Mouse (Mus musculus): ENCODE data around the gene Snx3. TPM values are rescaled to one million over a fixed set of nuclear protein-coding genes. Genes with fewer than 3 reads are reported as not detected.
A peak's percentile ranks its signal among the peaks of the same experiment; 100 is the strongest.

The Snx3 gene
- 100 to 1,000 TPM; 171 to 175 TPM for total RNA-seq (2021)
- long read RNA-seq, experiment 1, transcript Snx3-201 (4 exons, 1,401 nt): major isoform, 262 of 270 reads
- long read RNA-seq, experiment 1, partial matches to known transcripts: 2 of 270 reads
- long read RNA-seq, experiment 1, other reads (novel, unspliced or antisense): 5 of 270 reads
- long read RNA-seq, experiment 2, transcript Snx3-201 (4 exons, 1,401 nt): major isoform, 174 of 178 reads
- long read RNA-seq, experiment 2, partial matches to known transcripts: 0 of 178 reads
- long read RNA-seq, experiment 2, other reads (novel, unspliced or antisense): 4 of 178 reads

DNA sequence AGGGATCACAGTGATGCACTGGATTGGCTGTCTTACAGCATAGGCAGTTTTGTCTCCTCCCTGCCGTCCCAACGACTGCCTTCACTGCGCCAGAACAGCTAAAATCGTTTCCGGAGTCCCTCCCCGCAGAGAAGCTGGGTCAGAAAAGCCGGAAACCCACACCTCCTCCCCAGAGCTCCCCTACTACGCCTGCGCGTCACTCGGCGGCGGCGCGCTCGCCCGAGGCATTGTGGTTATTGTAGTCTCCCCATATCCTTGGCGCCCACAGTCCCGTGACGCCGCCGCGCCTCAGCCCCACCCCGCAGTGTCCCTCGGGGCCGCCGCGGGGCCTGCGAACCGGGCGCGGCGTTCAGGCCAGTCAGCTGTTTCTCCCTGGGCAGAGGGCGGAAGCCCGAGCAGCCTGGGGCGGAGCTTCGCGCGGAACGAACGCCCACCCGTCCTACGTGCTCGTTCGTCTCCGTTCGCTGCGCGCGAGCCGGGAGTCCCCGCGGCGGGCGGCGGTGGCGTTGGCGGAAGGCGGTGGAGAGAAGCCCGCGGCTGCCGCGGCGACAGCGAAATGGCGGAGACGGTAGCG is at the start of gene Snx3:
Gene Snx3, plus strand, starts transcription at position 256 of the 574 bp plus-strand sequence.
- peak; percentile 97 for DNase-seq (ENCODE audit: low spot score)

GRCm38 (mm10) chr10:42454266-42454665 is 47.6 kb upstream of the Snx3 start:
- DNase-seq (ENCODE audit: low spot score): no peak

GRCm38 (mm10) chr10:42454690-42455089 is 47.1 kb upstream of the Snx3 start:
- no peak for DNase-seq (ENCODE audit: low spot score)

- no peak for DNase-seq (ENCODE audit: low spot score)
Observed at GRCm38 (mm10) chr10:42455981-42456380, 45.8 kb upstream of the Snx3 start.

DNA sequence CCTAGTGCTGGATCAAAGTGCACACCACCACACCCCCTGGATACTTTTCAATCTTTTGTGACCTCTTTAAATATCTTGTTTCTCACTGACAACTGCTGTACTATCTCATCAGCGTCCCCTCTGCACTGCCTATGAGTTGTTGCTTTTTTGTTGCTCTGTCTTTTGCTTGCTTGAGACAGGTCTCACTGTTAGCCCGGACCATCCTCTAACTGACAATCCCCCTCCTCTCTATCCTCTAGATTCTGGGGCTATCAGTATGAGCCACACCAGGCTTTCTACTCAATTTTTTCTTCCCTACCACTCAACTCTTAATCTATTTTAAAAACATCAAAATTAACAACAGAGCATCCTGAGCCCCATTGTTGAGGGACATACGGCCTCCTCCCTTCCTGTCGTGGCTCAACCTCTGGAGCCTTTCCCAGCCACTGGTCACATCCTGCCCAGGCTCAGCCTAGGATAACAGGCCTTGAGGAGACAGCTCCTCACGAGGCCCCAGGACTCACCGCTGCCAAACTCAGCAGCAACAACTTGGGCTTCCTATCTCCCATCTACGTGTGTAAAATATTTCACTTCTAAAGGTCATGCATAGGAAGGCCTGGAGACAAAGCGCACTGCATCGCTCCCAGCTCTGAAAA is 44.2 kb upstream of the Snx3 start:
- peak; percentile 28 for DNase-seq (ENCODE audit: low spot score)

GRCm38 (mm10) chr10:42464224-42464623 is 37.6 kb upstream of the Snx3 start:
- DNase-seq (ENCODE audit: low spot score): peak; percentile 39

DNA sequence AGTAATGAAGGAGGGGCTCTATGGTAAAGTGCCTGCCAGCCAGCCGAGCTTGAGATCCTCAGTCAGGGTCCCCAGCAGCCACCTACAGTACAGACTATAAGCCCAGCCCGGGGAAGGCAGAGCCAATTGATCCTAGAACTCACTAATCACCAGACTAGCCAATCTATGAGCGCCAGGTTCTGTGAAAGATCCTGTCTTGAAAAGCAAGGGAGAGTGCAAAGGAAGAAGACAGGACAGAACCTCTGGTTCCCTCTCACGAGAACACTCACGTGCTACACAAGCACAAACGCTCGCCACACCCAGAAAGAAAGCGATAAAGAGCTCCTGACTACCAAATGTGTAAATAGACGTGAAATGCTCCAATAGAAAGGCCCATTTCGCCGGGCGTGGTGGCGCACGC is 37.0 kb upstream of the Snx3 start:
- no peak for DNase-seq (ENCODE audit: low spot score)

DNA sequence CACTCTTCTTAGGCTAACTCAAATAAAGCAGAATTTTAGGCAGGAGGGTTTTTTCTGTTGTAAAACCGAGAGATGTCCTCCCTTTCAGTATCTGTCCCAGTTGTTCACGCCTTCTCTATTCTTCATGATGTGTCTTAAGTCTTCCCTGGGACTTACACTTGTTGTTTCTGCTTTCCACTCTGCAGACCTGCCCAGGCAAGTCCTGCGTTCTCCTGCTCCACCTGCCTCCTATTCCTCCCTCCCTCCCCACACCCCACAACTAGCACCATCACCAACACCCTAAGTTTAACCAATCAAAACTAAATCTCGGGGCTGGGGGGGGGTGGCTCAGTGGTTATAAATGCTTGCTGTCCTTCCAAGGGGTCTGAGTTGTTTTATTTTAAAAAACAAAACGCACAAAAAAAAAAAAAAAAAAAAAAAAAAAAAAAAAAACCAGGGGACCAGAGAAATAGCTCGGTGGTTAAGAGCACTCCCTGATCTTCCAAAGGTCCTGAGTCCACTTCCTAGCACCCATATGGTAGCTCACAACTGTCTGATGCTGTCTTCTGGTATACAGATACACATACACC is 26.8 kb upstream of the Snx3 start:
- no peak for DNase-seq (ENCODE audit: low spot score)

DNA sequence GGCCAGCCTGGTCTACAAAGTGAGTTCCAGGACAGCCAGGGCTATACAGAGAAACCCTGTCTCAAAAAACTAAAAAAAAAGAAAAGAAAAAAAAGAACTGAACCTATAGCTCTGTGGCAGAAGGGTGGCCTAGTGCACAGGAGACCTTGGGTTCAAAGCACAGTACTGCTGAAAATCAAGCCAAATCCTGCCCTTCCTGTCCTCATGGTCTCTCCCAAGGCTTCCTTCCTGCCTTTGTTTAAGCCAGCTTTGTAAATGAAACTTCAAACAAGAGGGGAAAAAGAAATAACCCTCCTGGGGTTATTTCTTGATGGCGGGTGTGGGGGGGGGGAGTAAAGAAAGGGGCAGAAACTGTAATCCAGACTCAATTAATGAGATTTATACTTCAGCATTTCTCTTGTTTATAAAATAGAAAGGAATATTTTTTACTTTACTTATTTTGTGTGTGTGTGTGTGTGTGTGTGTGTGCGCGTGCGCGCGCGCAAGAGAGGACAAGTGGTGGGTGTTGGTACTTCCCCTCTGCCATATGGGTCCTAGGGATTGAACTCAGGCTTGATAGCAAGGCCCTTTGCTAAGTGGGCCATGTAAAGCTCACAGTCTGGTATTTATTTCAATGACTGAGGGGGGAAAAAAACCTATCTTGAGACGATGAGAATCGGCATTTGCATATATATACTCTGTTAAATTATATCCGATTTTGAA is 24.9 kb upstream of the Snx3 start:
- DNase-seq (ENCODE audit: low spot score): no peak

- DNase-seq (ENCODE audit: low spot score): no peak
Observed at GRCm38 (mm10) chr10:42477550-42478340, 24.1 kb upstream of the Snx3 start.

- peak; percentile 97 for DNase-seq (ENCODE audit: low spot score)
Observed at GRCm38 (mm10) chr10:42478341-42478720, 23.5 kb upstream of the Snx3 start, which contains the start of gene Afg1l. Gene Afg1l (minus strand): TSS chr10:42478565.

GRCm38 (mm10) chr10:42480719-42481118 is 21.1 kb upstream of the Snx3 start:
- DNase-seq (ENCODE audit: low spot score): no peak

DNA sequence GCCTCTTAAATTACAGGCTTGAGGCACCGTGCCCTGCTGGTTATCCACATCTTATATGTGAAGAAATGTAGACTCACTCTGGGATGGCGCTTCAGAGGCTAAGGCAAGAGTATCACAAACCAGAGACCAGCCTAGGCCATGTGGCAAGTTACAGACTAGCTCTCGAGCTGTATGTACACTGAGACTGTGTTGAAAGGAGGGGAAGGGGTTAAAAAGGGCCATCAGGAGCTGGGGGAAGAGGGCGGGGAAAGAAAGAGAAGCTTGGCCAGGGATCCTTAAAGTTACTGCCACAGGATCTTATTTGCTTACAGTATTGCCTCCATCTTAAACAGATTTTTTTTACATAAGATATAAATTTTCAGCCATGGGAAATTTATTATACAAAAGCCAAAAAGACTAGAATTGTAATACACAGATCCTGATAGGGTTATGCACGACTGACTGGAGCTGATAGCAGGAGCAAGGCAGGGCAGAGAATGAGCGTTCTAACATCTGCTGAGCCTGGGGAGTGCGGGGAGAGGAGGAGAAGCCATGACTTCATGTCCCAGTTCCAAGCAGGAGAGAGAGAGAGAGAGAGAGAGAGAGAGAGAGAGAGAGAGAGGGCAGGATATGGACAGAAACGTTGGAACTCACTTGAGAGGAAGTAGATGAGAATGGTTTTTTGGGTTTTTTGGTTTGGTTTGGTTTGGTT is 13.1 kb upstream of the Snx3 start:
- no peak for DNase-seq (ENCODE audit: low spot score)

GRCm38 (mm10) chr10:42491158-42491557 is 10.7 kb upstream of the Snx3 start:
- DNase-seq (ENCODE audit: low spot score): no peak

- no peak for DNase-seq (ENCODE audit: low spot score)
Observed at GRCm38 (mm10) chr10:42492027-42492771, 9.6 kb upstream of the Snx3 start.

- DNase-seq (ENCODE audit: low spot score): no peak
Observed at GRCm38 (mm10) chr10:42493000-42493399, 8.8 kb upstream of the Snx3 start.

DNA sequence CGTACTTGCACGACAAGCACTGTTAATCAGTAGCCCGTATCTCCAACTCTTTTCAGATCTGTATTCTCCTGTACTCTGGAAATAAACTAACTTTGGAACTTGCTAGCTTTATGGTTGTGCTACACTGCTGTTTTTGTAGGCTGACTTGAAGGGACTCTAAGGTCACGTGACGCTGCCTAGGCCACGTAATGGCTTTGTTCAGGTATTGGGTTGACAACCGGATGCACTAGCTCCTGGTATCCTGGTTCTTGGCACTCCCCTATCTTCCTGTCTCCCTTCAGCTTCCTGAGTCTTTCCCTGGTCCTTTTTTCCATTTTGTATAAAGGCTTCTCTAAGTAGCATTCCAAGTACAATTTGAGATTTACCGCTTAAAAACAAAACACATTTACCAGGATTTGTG is 1.2 kb upstream of the Snx3 start:
- DNase-seq (ENCODE audit: low spot score): no peak

DNA sequence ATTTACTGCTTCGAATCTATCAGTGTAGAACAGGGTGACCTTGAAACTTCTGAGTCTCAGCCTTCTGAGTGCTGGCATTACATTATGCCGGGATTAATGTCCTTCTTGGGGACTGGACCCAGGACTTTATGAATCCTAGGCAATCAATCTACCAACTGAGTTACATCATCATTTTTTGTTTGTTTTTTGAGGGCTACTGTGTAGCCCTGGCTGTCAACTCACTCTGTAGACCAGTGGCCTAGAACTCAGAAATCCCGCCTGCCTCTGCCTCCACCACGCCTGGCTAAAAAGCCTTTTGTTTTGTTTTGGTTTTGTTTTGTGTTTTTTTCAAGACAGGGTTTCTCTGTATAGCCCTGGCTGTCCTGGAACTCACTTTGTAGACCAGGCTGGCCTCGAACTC is 669 bp upstream of the Snx3 start:
- no peak for DNase-seq (ENCODE audit: low spot score)

- peak; percentile 57 for DNase-seq (ENCODE audit: low spot score)
Observed at GRCm38 (mm10) chr10:42502349-42503111, 700 bp downstream of the Snx3 start.
